Mouse (Mus musculus) lung, postnatal 0 days (tissue): ENCODE data around the gene Dlgap4. TPM values are rescaled to one million over a fixed set of nuclear protein-coding genes. Genes with fewer than 3 reads are reported as not detected.
A peak's percentile ranks its signal among the peaks of the same experiment; 100 is the strongest.

ENCODE experiments used
- ATAC-seq: fragments of 200-750 bp; cut with Nextera tagmentation; 2 replicates; pipeline ENCODE4 v1.8.0; 2017; ENCODE audit warnings: moderate library complexity
- DNase-seq: peaks from one replicate; pipeline ENCODE4 v3.0.0-alpha.2; 2016; ENCODE audit warnings: low spot score
- H3K27ac ChIP-seq: fragments of 300-500 bp; sonication (generic); 2 replicates; pipeline ENCODE4 v1.5.1; 2014; ENCODE audit warnings: antibody characterized with exemption, mild to moderate bottlenecking, low read length, mixed read lengths
- H3K27me3 ChIP-seq: fragments of 300-500 bp; sonication (generic); replicated peaks from 2 replicates; pipeline ENCODE4 v1.6.1; 2014; ENCODE audit warnings: low read length, mixed read lengths; ENCODE audit not compliant: insufficient read depth
- H3K36me3 ChIP-seq: fragments of 300-500 bp; sonication (generic); 2 replicates; pipeline ENCODE4 v1.6.1; 2014; ENCODE audit warnings: low read length, mixed read lengths; ENCODE audit not compliant: insufficient read depth
- H3K4me1 ChIP-seq: fragments of 300-500 bp; sonication (generic); 2 replicates; pipeline ENCODE4 v1.6.1; 2014; ENCODE audit warnings: antibody characterized with exemption, low read depth, low read length, mixed read lengths; ENCODE audit not compliant: insufficient read depth
- H3K4me2 ChIP-seq: fragments of 300-500 bp; sonication (generic); replicated peaks from 2 replicates; pipeline ENCODE4 v1.6.1; 2014; ENCODE audit warnings: low read depth, mild to moderate bottlenecking, low read length, moderate library complexity, mixed read lengths
- H3K4me3 ChIP-seq: fragments of 300-500 bp; sonication (generic); 2 replicates; pipeline ENCODE4 v1.5.1; 2014; ENCODE audit warnings: low read depth, low read length
- H3K9ac ChIP-seq: fragments of 300-500 bp; sonication (generic); replicated peaks from 2 replicates; pipeline ENCODE4 v1.6.1; 2014; ENCODE audit warnings: low read depth, mild to moderate bottlenecking
- H3K9me3 ChIP-seq: fragments of 300-500 bp; sonication (generic); 2 replicates; pipeline ENCODE4 v1.6.1; 2016; ENCODE audit warnings: low read length, mixed read lengths
- CTCF ChIP-seq: IDR thresholded peaks from 2 replicates; pipeline ENCODE4 v1.5.1; 2016; ENCODE audit warnings: antibody characterized with exemption, mild to moderate bottlenecking
- EP300 ChIP-seq: IDR thresholded peaks from 2 replicates; pipeline ENCODE4 v1.6.1; 2016; ENCODE audit warnings: antibody characterized with exemption, mild to moderate bottlenecking, control low read depth
- WGBS: fragments of 180-500 bp; shearing (Covaris S2); extraction: QIAGEN DNeasy Blood & Tissue Kit; methylation state at CpG from one replicate; pipeline ENCODE4 v1.1.7; 2014; 5-methylcytosine and 5-hydroxymethylcytosine counted together
- polyA plus RNA-seq: library from polyadenylated mRNA; unstranded; fragments of >200 nt; fragmentation: Nextera tagmentation; extraction: Ambion mirVana; gene quantifications from 2 replicates; pipeline ENCODE4 v1.2.1, GENCODE M21; 2015

Dlgap4 gene
- polyA plus RNA-seq, 1 experiment from 2014 or later, result 74.0 TPM

GRCm38 (mm10) chr2:156779036-156779435 lies 165.5 kb downstream of the Dlgap4 start:
- Histone ChIP-seq H3K4me2 (no peak overlapping the region), H3K4me3 (no peak overlapping the region), H3K4me1 (peaks cover 6% of the 10 kb centered on the region; the same call in 1 of the 2 replicates), H3K9ac (no peak overlapping the region), H3K9me3 (no peaks in the 10 kb centered on the region), H3K27ac (no peak overlapping the region), H3K27me3 (no peaks in the 10 kb centered on the region), H3K36me3 (no peaks in the 10 kb centered on the region)
- TF ChIP-seq EP300, result no peak
- no peak for ATAC-seq
- 63% methylated on average over 5 of the region's 5 CpGs for WGBS
- DNase-seq, result no peak

DNA sequence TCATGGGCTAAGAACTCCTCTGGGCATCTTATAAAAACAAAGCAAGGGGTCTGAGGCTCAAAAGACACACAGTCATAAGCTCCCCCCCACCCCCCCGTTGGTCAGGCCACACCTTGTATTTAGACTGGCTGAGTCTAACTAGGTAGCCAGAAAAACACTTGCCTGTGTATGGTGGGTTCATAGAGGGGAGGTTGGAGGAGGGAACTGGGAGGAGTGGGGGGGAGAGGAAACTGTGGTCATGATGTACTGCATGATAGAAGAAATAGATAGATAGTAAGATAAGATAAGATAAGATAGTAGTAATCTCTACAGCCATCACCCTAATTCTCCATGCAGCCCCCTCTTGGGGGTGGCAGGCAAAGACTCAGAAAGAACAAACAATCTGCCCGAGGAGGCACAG lies 166.0 kb downstream of the Dlgap4 start:
- H3K4me1 ChIP-seq, result peaks cover 6% of the 10 kb centered on the region; the same call in 1 of the 2 replicates
- H3K4me2 ChIP-seq, result no peak overlapping the region
- no peaks in the 10 kb centered on the region for H3K36me3 ChIP-seq
- 22% methylated on average over 2 of the region's 2 CpGs for WGBS
- no peak overlapping the region for H3K9ac ChIP-seq
- ATAC-seq (no peak), DNase-seq (no peak)
- TF ChIP-seq EP300 (no peak), CTCF (no peak)
- no peaks in the 10 kb centered on the region for H3K27me3 ChIP-seq
- H3K27ac ChIP-seq, result no peak overlapping the region
- no peaks in the 10 kb centered on the region for H3K9me3 ChIP-seq
- H3K4me3 ChIP-seq, result no peak overlapping the region

GRCm38 (mm10) chr2:156780129-156780528 lies 166.6 kb downstream of the Dlgap4 start:
- H3K36me3 ChIP-seq, result no peaks in the 10 kb centered on the region
- no peaks in the 10 kb centered on the region for H3K27me3 ChIP-seq
- no peak overlapping the region for H3K4me3 ChIP-seq
- no peaks in the 10 kb centered on the region for H3K9me3 ChIP-seq
- DNase-seq (no peak), ATAC-seq (no peak)
- 61% methylated on average over 9 of the region's 9 CpGs for WGBS
- no peak overlapping the region for H3K4me2 ChIP-seq
- H3K4me1 ChIP-seq, result peaks cover 4% of the 10 kb centered on the region; the same call in 1 of the 2 replicates
- H3K9ac ChIP-seq, result no peak overlapping the region
- no peak overlapping the region for H3K27ac ChIP-seq
- TF ChIP-seq CTCF (no peak), EP300 (no peak)

DNA sequence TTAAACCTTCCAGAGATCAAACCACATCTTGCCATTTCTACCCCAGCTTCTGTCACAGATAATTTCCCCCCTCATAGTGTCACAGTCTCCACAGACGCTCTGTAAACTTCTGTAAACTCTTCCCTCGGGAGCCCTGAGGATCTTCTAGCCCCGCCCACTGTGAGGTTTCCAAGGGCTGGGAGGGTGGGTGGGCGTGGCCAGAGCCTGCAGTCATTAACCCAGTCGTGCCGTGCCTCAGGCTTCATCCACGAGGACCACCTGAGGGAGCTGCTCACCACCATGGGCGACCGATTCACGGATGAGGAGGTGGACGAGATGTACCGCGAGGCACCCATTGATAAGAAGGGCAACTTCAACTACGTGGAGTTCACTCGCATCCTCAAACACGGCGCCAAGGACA lies 167.2 kb downstream of the Dlgap4 start:
- WGBS, result 27% methylated on average over 17 of the region's 17 CpGs
- 0 out of 2 replicates have a peak overlapping the region, but pooled peaks have one; percentile 11 for H3K4me2 ChIP-seq
- no peak for TF ChIP-seq EP300
- TF ChIP-seq CTCF, result no peak
- peaks cover 4% of the 10 kb centered on the region; the same call in 1 of the 2 replicates for H3K4me1 ChIP-seq
- no peak overlapping the region for H3K27ac ChIP-seq
- no peak overlapping the region for H3K4me3 ChIP-seq
- H3K9ac ChIP-seq, result no peak overlapping the region
- DNase-seq (peak; percentile 67), ATAC-seq (peak; percentile 56)
- H3K27me3 ChIP-seq, result no peaks in the 10 kb centered on the region
- no peaks in the 10 kb centered on the region for H3K9me3 ChIP-seq
- H3K36me3 ChIP-seq, result no peaks in the 10 kb centered on the region

DNA sequence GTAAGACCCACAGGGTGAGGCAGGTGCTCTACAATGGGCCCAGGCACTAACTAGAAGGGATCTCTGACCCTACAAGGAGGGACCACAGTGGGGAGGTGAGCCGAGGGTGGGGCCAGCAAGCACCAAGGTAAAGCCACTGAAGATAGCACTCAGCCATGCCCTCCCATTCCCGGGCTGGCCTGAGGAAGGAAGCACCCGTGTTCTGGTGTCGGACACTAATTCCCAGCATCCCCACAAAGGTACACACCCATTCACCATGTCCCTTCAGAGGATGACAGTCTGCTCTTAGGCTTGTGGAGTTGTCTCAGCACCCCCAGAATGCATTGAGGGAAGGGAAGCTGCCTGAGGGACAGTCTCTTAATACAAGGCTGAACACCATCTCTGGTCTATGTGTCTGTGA lies 167.8 kb downstream of the Dlgap4 start:
- H3K9ac ChIP-seq, result no peak overlapping the region
- H3K4me3 ChIP-seq, result no peak overlapping the region
- H3K27me3 ChIP-seq, result no peaks in the 10 kb centered on the region
- H3K4me2 ChIP-seq, result no peak overlapping the region
- H3K9me3 ChIP-seq, result no peaks in the 10 kb centered on the region
- peaks cover 4% of the 10 kb centered on the region; the same call in 1 of the 2 replicates for H3K4me1 ChIP-seq
- TF ChIP-seq EP300 (no peak), CTCF (no peak)
- DNase-seq, result no peak
- no peaks in the 10 kb centered on the region for H3K36me3 ChIP-seq
- ATAC-seq, result peak; percentile 5; the same call in 1 of the 2 replicates
- no peak overlapping the region for H3K27ac ChIP-seq
- 72% methylated on average over 4 of the region's 4 CpGs for WGBS

DNA sequence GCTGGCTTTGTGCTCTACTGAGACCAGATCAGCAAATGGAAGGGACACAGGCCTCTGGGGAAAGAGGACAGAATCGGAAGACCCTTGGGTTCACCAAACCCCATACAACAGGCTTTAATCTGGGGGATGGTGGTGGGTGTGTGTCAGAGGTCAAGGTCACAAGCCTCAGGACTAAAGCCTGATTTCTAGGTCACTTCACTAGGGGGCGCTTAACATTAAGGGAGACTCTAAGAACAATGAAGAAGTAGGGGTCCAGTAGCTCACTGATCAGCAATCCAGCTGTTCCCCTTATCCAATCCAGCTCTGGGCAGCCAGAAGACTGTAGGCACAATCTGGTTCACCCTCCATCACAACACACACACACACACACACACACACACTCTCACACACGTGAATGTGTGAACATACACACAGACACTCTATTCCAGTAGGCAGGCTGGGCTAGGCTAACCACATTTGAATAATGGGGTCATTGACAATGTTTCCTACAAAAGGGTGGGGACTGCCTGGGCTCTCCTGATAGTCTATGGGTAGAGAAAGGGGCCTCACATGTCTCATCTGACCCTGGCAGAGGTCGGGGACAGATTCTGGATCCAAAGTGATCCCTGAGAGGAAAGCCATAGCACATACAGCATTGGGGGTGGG lies 168.5 kb downstream of the Dlgap4 start:
- Histone ChIP-seq H3K4me3 (no peak overlapping the region), H3K27me3 (no peaks in the 10 kb centered on the region), H3K4me2 (no peak overlapping the region), H3K4me1 (peaks cover 4% of the 10 kb centered on the region; the same call in 1 of the 2 replicates), H3K27ac (no peak overlapping the region), H3K9ac (no peak overlapping the region), H3K36me3 (no peaks in the 10 kb centered on the region), H3K9me3 (no peaks in the 10 kb centered on the region)
- DNase-seq (no peak), ATAC-seq (no peak)
- 74% methylated on average over 4 of the region's 4 CpGs for WGBS
- TF ChIP-seq EP300 (no peak), CTCF (no peak)
